Mouse (Mus musculus): ENCODE data around the gene Mak.
"Not testable (repeated sequence)": the region's sequence is repeated elsewhere in the genome, so short reads cannot be mapped to it uniquely, and the experiment has no call there.

Gene Mak

GRCm38 (mm10) chr13:40994487-40995263 is 84.8 kb downstream of the Mak start:
- DNase-seq: no peak

GRCm38 (mm10) chr13:40988418-40988817 is 91.1 kb downstream of the Mak start:
- DNase-seq: no peak

- DNase-seq: not testable (repeated sequence)
Observed at GRCm38 (mm10) chr13:40987608-40988303, 91.8 kb downstream of the Mak start.

GRCm38 (mm10) chr13:40986081-40986480 is 93.4 kb downstream of the Mak start:
- DNase-seq: no peak

- DNase-seq: no peak
Observed at GRCm38 (mm10) chr13:40982759-40983158, 96.7 kb downstream of the Mak start.

GRCm38 (mm10) chr13:40979321-40979720 is 100.2 kb downstream of the Mak start:
- no peak for DNase-seq

- DNase-seq: no peak
Observed at GRCm38 (mm10) chr13:40978652-40979051, 100.9 kb downstream of the Mak start.

GRCm38 (mm10) chr13:40977609-40978008 is 101.9 kb downstream of the Mak start:
- peak; percentile 54 to 65 for DNase-seq
